Mouse (Mus musculus) kidney, postnatal 10 days (tissue): ENCODE data around the gene Retnlg.
"Not testable (repeated sequence)": the region's sequence is repeated elsewhere in the genome, so short reads cannot be mapped to it uniquely, and the experiment has no call there.

Source experiments
- DNase-seq: peaks from one replicate; pipeline ENCODE4 v3.0.0; 2021; ENCODE audit warnings: mixed read lengths

Retnlg gene

GRCm38 (mm10) chr16:48872321-48872720 lies at the start of gene Retnlg:
Gene Retnlg, plus strand, starts transcription at chr16:48872621.
- no peak for DNase-seq

GRCm38 (mm10) chr16:48826474-48826873 lies 45.9 kb upstream of the Retnlg start:
- no peak for DNase-seq

GRCm38 (mm10) chr16:48827625-48828024 lies 44.8 kb upstream of the Retnlg start:
- no peak for DNase-seq

- DNase-seq: no peak
Measured at GRCm38 (mm10) chr16:48829060-48829459, 43.4 kb upstream of the Retnlg start.

GRCm38 (mm10) chr16:48832055-48832454 lies 40.4 kb upstream of the Retnlg start:
- DNase-seq: no peak

- not testable (repeated sequence) for DNase-seq
Measured at GRCm38 (mm10) chr16:48833626-48834025, 38.8 kb upstream of the Retnlg start.

- DNase-seq: no peak
Measured at GRCm38 (mm10) chr16:48842266-48842665, 30.2 kb upstream of the Retnlg start, which contains the start of gene Retnla. Gene Retnla, plus strand, starts transcription at chr16:48842551.

GRCm38 (mm10) chr16:48843671-48844386 lies 28.6 kb upstream of the Retnlg start:
- DNase-seq: no peak

GRCm38 (mm10) chr16:48865004-48865403 lies 7.4 kb upstream of the Retnlg start:
- not testable (repeated sequence) for DNase-seq

GRCm38 (mm10) chr16:48867690-48868089 lies 4.7 kb upstream of the Retnlg start:
- no peak for DNase-seq

- no peak for DNase-seq
Measured at GRCm38 (mm10) chr16:48868663-48869062, 3.8 kb upstream of the Retnlg start.

GRCm38 (mm10) chr16:48869671-48870070 lies 2.8 kb upstream of the Retnlg start:
- no peak for DNase-seq

GRCm38 (mm10) chr16:48871754-48872153 lies 667 bp upstream of the Retnlg start:
- DNase-seq: no peak

- DNase-seq: no peak
Measured at GRCm38 (mm10) chr16:48890733-48891132, 18.3 kb downstream of the Retnlg start.

- no peak for DNase-seq
Measured at GRCm38 (mm10) chr16:48899868-48900267, 27.4 kb downstream of the Retnlg start.

GRCm38 (mm10) chr16:48911184-48911583 lies 38.8 kb downstream of the Retnlg start:
- no peak for DNase-seq

GRCm38 (mm10) chr16:48913206-48913605 lies 40.8 kb downstream of the Retnlg start:
- DNase-seq: no peak

GRCm38 (mm10) chr16:48923724-48924123 lies 51.3 kb downstream of the Retnlg start:
- DNase-seq: no peak
